Mouse (Mus musculus) hindbrain, embryonic 12.5 days (tissue): ENCODE measurements at regions not wholly inside any gene's neighbourhood (a gene's known extent, or its start where the extent isn't known, plus 50 kb on each side); places are given as distances from the start of the nearest gene placed in this dataset.
"Not testable (repeated sequence)": the region's sequence is repeated elsewhere in the genome, so short reads cannot be mapped to it uniquely, and the experiment has no call there.

Experiments
- ATAC-seq: fragments of 200-750 bp; cut with Nextera tagmentation; 2 replicates; pipeline ENCODE4 v1.8.0; 2017; ENCODE audit warnings: moderate TSS enrichment; ENCODE audit not compliant: low FRiP score
- H3K27ac ChIP-seq: fragments of 300-500 bp; sonication (generic); 2 replicates; pipeline ENCODE4 v1.5.1; 2016; ENCODE audit warnings: mild to moderate bottlenecking
- H3K27me3 ChIP-seq: fragments of 300-500 bp; sonication (generic); 2 replicates; pipeline ENCODE4 v1.6.1; 2016; ENCODE audit warnings: mild to moderate bottlenecking
- H3K36me3 ChIP-seq: fragments of 300-500 bp; sonication (generic); 2 replicates; pipeline ENCODE4 v1.6.1; 2016; ENCODE audit warnings: mild to moderate bottlenecking
- H3K4me1 ChIP-seq: fragments of 300-500 bp; sonication (generic); 2 replicates; pipeline ENCODE4 v1.6.1; 2016
- H3K4me2 ChIP-seq: fragments of 300-500 bp; sonication (generic); replicated peaks from 2 replicates; pipeline ENCODE4 v1.6.1; 2016; ENCODE audit warnings: mild to moderate bottlenecking
- H3K4me3 ChIP-seq: fragments of 300-500 bp; sonication (generic); 2 replicates; pipeline ENCODE4 v1.5.1; 2016; ENCODE audit warnings: mild to moderate bottlenecking
- H3K9ac ChIP-seq: fragments of 300-500 bp; sonication (generic); 2 replicates; pipeline ENCODE4 v1.6.1; 2016; ENCODE audit warnings: mild to moderate bottlenecking, moderate library complexity
- H3K9me3 ChIP-seq: fragments of 300-500 bp; sonication (generic); replicated peaks from 2 replicates; pipeline ENCODE4 v1.6.1; 2016; ENCODE audit warnings: mild to moderate bottlenecking
- WGBS: fragments of 180-500 bp; shearing (Covaris S2); methylation state at CpG from one replicate; pipeline ENCODE4 v1.1.7; 2016; 5-methylcytosine and 5-hydroxymethylcytosine counted together

GRCm38 (mm10) chr8:78139514-78139913 is 73.6 kb upstream of the Ttc29 start:
- H3K27ac ChIP-seq, H3K4me1 ChIP-seq, H3K9ac ChIP-seq, H3K4me3 ChIP-seq, H3K36me3 ChIP-seq, ATAC-seq, H3K9me3 ChIP-seq, H3K27me3 ChIP-seq: not testable (repeated sequence)
- WGBS: 46% methylated on average over 13 of the region's 15 CpGs
- H3K4me2 ChIP-seq: 0 out of 2 replicates have a peak overlapping the region, but pooled peaks have one; percentile 4

- Histone ChIP-seq H3K9ac (no peak overlapping the region), H3K4me1 (0 out of 2 replicates have a peak, but pooled peaks cover 2% of the 10 kb centered on the region), H3K9me3 (no peaks in the 10 kb centered on the region), H3K27me3 (no peaks in the 10 kb centered on the region), H3K36me3 (no peaks in the 10 kb centered on the region), H3K4me2 (no peak overlapping the region), H3K27ac (no peak overlapping the region), H3K4me3 (no peak overlapping the region)
- 60% methylated on average over 6 of the region's 6 CpGs for WGBS
- no peak for ATAC-seq
Observed at GRCm38 (mm10) chr8:78147170-78147569, 65.9 kb upstream of the Ttc29 start.

- Histone ChIP-seq H3K36me3 (no peaks in the 10 kb centered on the region), H3K9me3 (no peaks in the 10 kb centered on the region), H3K4me3 (no peak overlapping the region), H3K4me1 (0 out of 2 replicates have a peak, but pooled peaks cover 2% of the 10 kb centered on the region), H3K9ac (no peak overlapping the region), H3K27me3 (no peaks in the 10 kb centered on the region), H3K4me2 (no peak overlapping the region), H3K27ac (no peak overlapping the region)
- no peak for ATAC-seq
- WGBS: 88% methylated on average over 2 of the region's 2 CpGs
Observed at GRCm38 (mm10) chr8:78148006-78148405, 65.1 kb upstream of the Ttc29 start.

GRCm38 (mm10) chr8:78154873-78155272 is 58.2 kb upstream of the Ttc29 start:
- H3K4me3 ChIP-seq: no peak overlapping the region
- H3K9ac ChIP-seq: no peak overlapping the region
- 37% methylated on average over 8 of the region's 8 CpGs for WGBS
- no peaks in the 10 kb centered on the region for H3K36me3 ChIP-seq
- H3K4me2 ChIP-seq: no peak overlapping the region
- H3K9me3 ChIP-seq: no peaks in the 10 kb centered on the region
- no peak overlapping the region for H3K27ac ChIP-seq
- H3K27me3 ChIP-seq: no peaks in the 10 kb centered on the region
- peaks cover 7% of the 10 kb centered on the region for H3K4me1 ChIP-seq
- 0 out of 2 replicates have a peak, but pooled peaks have one; percentile 19 for ATAC-seq

- Histone ChIP-seq H3K4me1 (no peaks in the 10 kb centered on the region; the same call in 1 of the 2 replicates), H3K36me3 (no peaks in the 10 kb centered on the region), H3K4me3 (no peak overlapping the region), H3K4me2 (no peak overlapping the region), H3K9ac (no peak overlapping the region), H3K27ac (no peak overlapping the region), H3K9me3 (no peaks in the 10 kb centered on the region), H3K27me3 (no peaks in the 10 kb centered on the region)
- ATAC-seq: no peak
- WGBS: 62% methylated on average over 1 of the region's 1 CpGs
Observed at GRCm38 (mm10) chr8:78162046-78162445, 51.1 kb upstream of the Ttc29 start.

GRCm38 (mm10) chr8:78162763-78163508 is 50.2 kb upstream of the Ttc29 start:
- Histone ChIP-seq H3K4me3 (no peak overlapping the region), H3K4me2 (no peak overlapping the region), H3K27me3 (no peaks in the 10 kb centered on the region), H3K36me3 (no peaks in the 10 kb centered on the region), H3K9me3 (no peaks in the 10 kb centered on the region), H3K4me1 (no peaks in the 10 kb centered on the region; the same call in 1 of the 2 replicates), H3K27ac (no peak overlapping the region), H3K9ac (no peak overlapping the region)
- no peak for ATAC-seq
- 90% methylated on average over 5 of the region's 5 CpGs for WGBS
